Mouse (Mus musculus) MEL (cell line): ENCODE measurements around the gene Adh4. TPM values are rescaled to one million over a fixed set of nuclear protein-coding genes. Genes with fewer than 3 reads are reported as not detected.
"Not testable (repeated sequence)": the region's sequence is repeated elsewhere in the genome, so short reads cannot be mapped to it uniquely, and the experiment has no call there.

Experiments
- DNase-seq: peaks from one replicate; pipeline ENCODE4 v3.0.0; 2011; ENCODE audit warnings: low read depth, low spot score
- H3K27ac ChIP-seq: 2 replicates; pipeline ENCODE4 v1.5.1; 2012; ENCODE audit warnings: low read depth, mild to moderate bottlenecking, control low read depth, low read length, moderate library complexity; ENCODE audit not compliant: control insufficient read depth
- H3K27me3 ChIP-seq, 2 experiments: fragments of 150-350 bp in 1 of 2; sonication (generic) in 1 of 2; 2 replicates each; pipeline ENCODE4 v1.6.1; 2012; ENCODE audit warnings: low read length in 2 of 2, mild to moderate bottlenecking in 2 of 2, improper control_type of control experiment in 1 of 2, moderate library complexity in 1 of 2; ENCODE audit not compliant: insufficient read depth in 2 of 2, control insufficient read depth in 1 of 2
- H3K36me3 ChIP-seq, 2 experiments: 2 replicates each; pipeline ENCODE4 v1.6.1; 2012 to 2014; ENCODE audit warnings: low read length in 2 of 2, improper control_type of control experiment in 1 of 2, inconsistent platforms in 1 of 2, mild to moderate bottlenecking in 1 of 2; ENCODE audit not compliant: insufficient read depth in 2 of 2, control insufficient read depth in 1 of 2
- H3K4me1 ChIP-seq, 2 experiments: fragments of 150-350 bp in 1 of 2; sonication (generic) in 1 of 2; 2 replicates each; pipeline ENCODE4 v1.6.1; 2012; ENCODE audit warnings: low read length in 2 of 2, improper control_type of control experiment in 1 of 2, mild to moderate bottlenecking in 1 of 2; ENCODE audit not compliant: insufficient read depth in 2 of 2, control insufficient read depth in 1 of 2
- H3K4me3 ChIP-seq, 2 experiments: fragments of 150-350 bp in 1 of 2; sonication (generic) in 1 of 2; 2 replicates each; pipeline ENCODE4 v1.5.1; 2012; ENCODE audit warnings: low read depth in 2 of 2, low read length in 2 of 2, mild to moderate bottlenecking in 2 of 2, moderate library complexity in 2 of 2, control low read depth in 1 of 2, improper control_type of control experiment in 1 of 2; ENCODE audit not compliant: control insufficient read depth in 1 of 2, insufficient read depth in 1 of 2
- H3K79me2 ChIP-seq: 2 replicates; pipeline ENCODE4 v1.6.1; 2012; ENCODE audit warnings: mild to moderate bottlenecking, low read length, moderate library complexity; ENCODE audit not compliant: control insufficient read depth, poor library complexity, insufficient read depth
- H3K9ac ChIP-seq: 2 replicates; pipeline ENCODE4 v1.6.1; 2012; ENCODE audit warnings: low read depth, mild to moderate bottlenecking, control low read depth, low read length, moderate library complexity; ENCODE audit not compliant: control insufficient read depth, poor library complexity, severe bottlenecking
- H3K9me3 ChIP-seq: fragments of 150-350 bp; sonication (generic); replicated peaks from 2 replicates; pipeline ENCODE4 v1.6.1; 2012; ENCODE audit warnings: mild to moderate bottlenecking, low read length, improper control_type of control experiment, moderate library complexity; ENCODE audit not compliant: insufficient read depth
- EP300 ChIP-seq, 2 experiments: IDR thresholded peaks; 2 replicates each; pipeline ENCODE4 v1.6.1; 2011; ENCODE audit warnings: improper control_type of control experiment in 2 of 2, low read length in 2 of 2, low read depth in 1 of 2, mild to moderate bottlenecking in 1 of 2
- ETS1 ChIP-seq: IDR thresholded peaks from 2 replicates; pipeline ENCODE4 v1.6.1; 2012; ENCODE audit warnings: low read depth, mild to moderate bottlenecking, inconsistent platforms, low read length, improper control_type of control experiment, moderate library complexity
- GABPA ChIP-seq: IDR thresholded peaks from 2 replicates; pipeline ENCODE4 v1.6.1; 2012; ENCODE audit warnings: low read depth, mild to moderate bottlenecking, inconsistent platforms, low read length, improper control_type of control experiment, moderate library complexity
- GATA1 ChIP-seq: IDR thresholded peaks from 2 replicates; pipeline ENCODE4 v1.6.1; 2011; ENCODE audit warnings: low read depth, low read length, improper control_type of control experiment
- MXI1 ChIP-seq: IDR thresholded peaks from 2 replicates; pipeline ENCODE4 v1.6.1; 2011; ENCODE audit warnings: mild to moderate bottlenecking, low read depth, low read length, improper control_type of control experiment
- POLR2A ChIP-seq, 2 experiments: IDR thresholded peaks; 2 replicates each; pipeline ENCODE4 v1.6.1; 2011 to 2012; ENCODE audit warnings: low read length in 2 of 2, mild to moderate bottlenecking in 2 of 2, control low read depth in 1 of 2, improper control_type of control experiment in 1 of 2, low read depth in 1 of 2, moderate library complexity in 1 of 2; ENCODE audit not compliant: control insufficient read depth in 1 of 2, insufficient read depth in 1 of 2, poor library complexity in 1 of 2
- SIN3A ChIP-seq: IDR thresholded peaks from 2 replicates; pipeline ENCODE4 v1.6.1; 2012; ENCODE audit warnings: low read length, improper control_type of control experiment, inconsistent platforms
- TAL1 ChIP-seq: IDR thresholded peaks from 2 replicates; pipeline ENCODE4 v1.6.1; 2012; ENCODE audit warnings: mild to moderate bottlenecking, inconsistent platforms, low read length, moderate library complexity, mixed read lengths
- TCF12 ChIP-seq: IDR thresholded peaks from 2 replicates; pipeline ENCODE4 v1.6.1; 2014; ENCODE audit warnings: low read depth, mild to moderate bottlenecking, inconsistent platforms, low read length, improper control_type of control experiment, moderate library complexity
- UBTF ChIP-seq: IDR thresholded peaks from 2 replicates; pipeline ENCODE4 v1.6.1; 2012; ENCODE audit warnings: low read depth, mild to moderate bottlenecking, inconsistent platforms, low read length, improper control_type of control experiment, moderate library complexity, borderline replicate concordance; ENCODE audit not compliant: insufficient read depth
- USF1 ChIP-seq: IDR thresholded peaks from 2 replicates; pipeline ENCODE4 v1.6.1; 2014; ENCODE audit warnings: low read depth, mild to moderate bottlenecking, inconsistent platforms, low read length, improper control_type of control experiment, moderate library complexity
- USF2 ChIP-seq, 2 experiments: IDR thresholded peaks; 2 replicates each; pipeline ENCODE4 v1.6.1; 2011 to 2012; ENCODE audit warnings: improper control_type of control experiment in 2 of 2, low read length in 2 of 2, borderline replicate concordance in 1 of 2, inconsistent platforms in 1 of 2, low read depth in 1 of 2, mild to moderate bottlenecking in 1 of 2; ENCODE audit not compliant: insufficient read depth in 1 of 2
- ZKSCAN1 ChIP-seq: IDR thresholded peaks from 2 replicates; pipeline ENCODE4 v1.6.1; 2012; ENCODE audit warnings: low read depth, mild to moderate bottlenecking, inconsistent platforms, low read length, improper control_type of control experiment, moderate library complexity
- ZMIZ1 ChIP-seq: IDR thresholded peaks from 2 replicates; pipeline ENCODE4 v1.6.1; 2012; ENCODE audit warnings: low read depth, mild to moderate bottlenecking, inconsistent platforms, low read length, improper control_type of control experiment, moderate library complexity
- polyA plus RNA-seq, 2 experiments: library from polyadenylated mRNA; stranded (reverse) in 1 of 2; unstranded in 1 of 2; fragments of >175 nt in 1 of 2; fragments of >200 nt in 1 of 2; gene quantifications; 2 replicates each; pipeline versions ENCODE4 v1.2.1 to v1.2.4; 2012; ENCODE audit warnings: low replicate concordance in 2 of 2, low read depth in 1 of 2; ENCODE audit not compliant: insufficient read length in 2 of 2, insufficient read depth in 1 of 2, missing spikeins in 1 of 2
- total RNA-seq: library from RNA; depleted of rRNA; stranded (reverse); fragments of 300-350 nt; gene quantifications from 2 replicates; pipeline ENCODE4 v1.2.3, GENCODE M21; 2012

Adh4 gene
- total and polyA plus RNA-seq, 3 experiments = not detected

DNA sequence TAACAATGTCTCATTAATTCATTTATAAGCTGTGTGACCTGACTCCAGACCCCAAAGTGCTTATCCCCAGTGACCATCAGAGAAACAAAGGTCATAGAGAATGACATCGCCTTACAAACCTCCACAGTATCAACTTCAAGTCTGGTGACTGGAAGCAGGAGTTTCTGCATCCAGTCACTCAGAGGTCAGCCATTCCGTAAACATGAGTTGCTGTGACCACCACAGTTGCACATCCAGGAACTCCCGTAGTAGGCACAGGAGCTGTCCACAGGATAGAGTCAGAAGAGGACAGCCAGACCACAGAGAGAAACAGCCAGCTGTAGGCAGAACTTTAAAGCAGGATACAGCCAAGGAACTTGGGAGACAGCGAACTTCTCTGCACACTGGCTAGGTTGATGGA, 45.0 kb upstream of the Adh4 start:
- H3K27ac ChIP-seq, H3K9me3 ChIP-seq, H3K4me1 ChIP-seq, H3K9ac ChIP-seq, H3K4me3 ChIP-seq, H3K79me2 ChIP-seq, H3K27me3 ChIP-seq, DNase-seq, H3K36me3 ChIP-seq: not testable (repeated sequence)

DNA sequence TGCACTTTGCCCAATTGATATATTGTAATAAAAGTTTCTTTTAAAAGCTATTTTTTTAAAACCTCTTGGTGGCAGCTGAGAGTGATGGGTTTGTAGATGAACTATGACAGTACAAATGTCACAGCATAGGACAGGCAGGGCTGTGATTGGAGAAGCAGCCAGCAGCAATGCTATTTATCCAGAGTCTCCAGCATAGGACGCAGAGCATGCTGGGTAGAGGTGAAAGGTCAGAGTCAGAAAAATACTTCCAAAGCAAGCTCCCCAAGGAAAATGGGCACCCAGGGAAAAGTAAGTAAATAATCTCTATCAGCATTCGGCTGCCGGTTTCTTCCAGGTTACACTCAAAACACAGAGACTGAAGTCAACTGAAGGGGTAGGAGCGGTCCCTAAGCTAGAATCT, 41.3 kb upstream of the Adh4 start:
- Histone ChIP-seq H3K27me3 (peaks cover 8 to 15% of the 10 kb centered on the region in 2 experiments), H3K9ac (no peak overlapping the region), H3K27ac (no peak overlapping the region), H3K4me1 (no peaks in the 10 kb centered on the region), H3K36me3 (no peaks in the 10 kb centered on the region), H3K79me2 (no peaks in the 10 kb centered on the region), H3K4me3 (no peak overlapping the region), H3K9me3 (no peaks in the 10 kb centered on the region)
- no peak for DNase-seq
- TF ChIP-seq USF2 (IDR thresholded peaks at IDR 0.05; ENCODE audit: borderline replicate concordance in 1 of 2, insufficient read depth in 1 of 2, low read depth in 1 of 2, low read length in 2 of 2) (no peak), SIN3A (no peak), USF1 (no peak), MXI1 (no peak), GATA1 (no peak), GABPA (no peak), TAL1 (no peak), UBTF (no peak), ZKSCAN1 (no peak), ZMIZ1 (no peak), ETS1 (no peak)

DNA sequence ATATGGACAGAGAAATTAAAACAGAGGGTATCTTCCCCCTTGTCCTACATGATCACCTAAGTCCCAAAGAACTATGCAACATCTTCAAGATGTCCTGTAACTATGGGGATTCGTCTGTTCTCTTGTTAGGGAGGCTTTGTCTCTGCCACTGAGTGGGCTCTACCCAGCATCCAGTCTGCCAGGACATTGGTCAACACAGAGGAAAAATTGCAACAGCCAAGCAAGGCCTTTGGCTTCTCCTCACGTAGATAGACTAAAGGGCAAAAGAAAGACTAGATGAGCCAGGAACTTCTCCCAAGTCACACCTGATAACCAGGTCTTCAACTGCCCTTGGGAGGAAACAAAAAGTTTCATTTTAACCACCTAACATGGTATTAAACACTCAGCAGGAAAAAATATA, 40.1 kb upstream of the Adh4 start:
- Histone ChIP-seq H3K27ac (no peak overlapping the region), H3K4me3 (no peak overlapping the region), H3K4me1 (no peaks in the 10 kb centered on the region), H3K9me3 (no peaks in the 10 kb centered on the region), H3K9ac (no peak overlapping the region), H3K36me3 (no peaks in the 10 kb centered on the region), H3K27me3 (peaks cover 10 to 11% of the 10 kb centered on the region in 2 experiments), H3K79me2 (no peaks in the 10 kb centered on the region)
- DNase-seq = no peak
- TF ChIP-seq TCF12 = no peak
- TF ChIP-seq EP300 (IDR thresholded peaks at IDR 0.05; ENCODE audit: low read depth in 1 of 2, low read length in 2 of 2) = no peak
- no peak for TF ChIP-seq POLR2A (IDR thresholded peaks at IDR 0.05; ENCODE audit: control insufficient read depth in 1 of 2, insufficient read depth in 1 of 2, low read depth in 1 of 2, low read length in 2 of 2, poor library complexity in 1 of 2)
- no peak for TF ChIP-seq USF2 (IDR thresholded peaks at IDR 0.05; ENCODE audit: borderline replicate concordance in 1 of 2, insufficient read depth in 1 of 2, low read depth in 1 of 2, low read length in 2 of 2)
